Mouse (Mus musculus): ENCODE results near the gene Mob1a. TPM values are rescaled to one million over a fixed set of nuclear protein-coding genes. Genes with fewer than 3 reads are reported as not detected.

The Mob1a gene
- polyA plus RNA-seq, 1 experiment from 2014 or later, result 19.2 TPM

DNA sequence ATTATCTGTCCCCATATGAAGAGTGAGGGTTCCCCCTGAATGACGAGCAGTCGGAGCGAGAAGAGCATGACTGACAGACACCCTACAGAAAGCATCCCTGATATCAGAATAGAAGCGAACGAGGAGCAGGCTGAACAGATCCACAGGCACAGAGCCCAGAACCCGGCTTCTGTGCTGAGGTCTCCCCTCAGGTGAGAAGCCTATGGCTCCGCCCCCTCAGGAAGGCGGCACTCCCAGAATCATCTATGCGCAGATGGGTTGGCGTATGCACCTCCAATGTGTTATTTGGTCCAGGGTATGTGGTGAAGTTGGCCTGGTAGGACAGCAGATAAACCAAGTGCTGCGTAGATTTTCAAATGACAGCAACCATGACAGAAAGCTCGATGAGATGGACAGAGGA is 37.3 kb downstream of the Mob1a start:
- no peaks in the 10 kb centered on the region for H3K4me1 ChIP-seq (ENCODE audit: control insufficient read depth, insufficient read depth, low read length)
- no peak overlapping the region for H3K4me3 ChIP-seq (ENCODE audit: low read depth, low read length)
- no peak for ATAC-seq
- no peaks in the 10 kb centered on the region for H3K27me3 ChIP-seq (ENCODE audit: control insufficient read depth, insufficient read depth, low read depth, low read length)
- 89% methylated on average over 12 of the region's 12 CpGs for WGBS
- H3K27ac ChIP-seq (ENCODE audit: low read length), result no peak overlapping the region
- H3K4me2 ChIP-seq (ENCODE audit: low read length), result no peak overlapping the region
- no peaks in the 10 kb centered on the region for H3K9me3 ChIP-seq (replicated peaks; ENCODE audit: control insufficient read depth, low read length, poor library complexity, severe bottlenecking)
- H3K36me3 ChIP-seq (ENCODE audit: control insufficient read depth, insufficient read depth, low read length), result peaks cover 17% of the 10 kb centered on the region; the same call in 1 of the 2 replicates
- no peak overlapping the region for H3K9ac ChIP-seq (ENCODE audit: low read depth, low read length)

DNA sequence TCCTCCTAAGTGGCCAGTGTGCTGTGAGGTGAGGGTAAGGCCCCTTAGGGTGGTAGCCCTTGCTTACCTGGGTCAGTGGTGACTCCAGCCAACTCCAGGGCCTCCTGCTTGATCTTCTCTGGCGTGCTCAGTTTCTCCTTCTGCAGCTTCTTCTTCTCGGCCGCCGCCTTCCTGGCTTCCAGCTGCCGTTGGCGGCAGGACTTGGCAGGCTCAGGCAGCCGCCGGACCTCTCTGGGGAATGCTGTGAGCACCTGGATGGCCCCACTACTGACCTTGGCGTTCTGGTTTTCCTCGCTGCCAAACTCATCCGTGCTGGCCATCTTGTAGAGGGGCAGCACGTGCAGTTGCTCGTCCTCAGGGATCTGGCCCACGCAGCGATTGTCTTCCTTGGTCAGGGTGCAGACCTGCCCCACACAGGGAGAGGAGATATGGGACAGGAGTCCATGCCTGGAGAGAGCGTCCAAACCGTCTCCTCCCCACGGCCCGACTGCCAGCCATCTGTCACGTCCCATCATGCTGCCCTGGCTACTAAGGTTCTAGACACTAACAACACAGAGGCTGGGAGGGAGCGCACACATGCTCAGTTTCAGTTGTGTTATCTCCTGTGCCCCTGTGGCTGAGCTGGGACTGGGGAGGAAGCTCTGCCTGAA is 44.6 kb downstream of the Mob1a start:
- ATAC-seq, result no peak
- no peak overlapping the region for H3K4me2 ChIP-seq (ENCODE audit: low read length)
- no peak overlapping the region for H3K9ac ChIP-seq (ENCODE audit: low read depth, low read length)
- H3K4me3 ChIP-seq (ENCODE audit: low read depth, low read length), result no peak overlapping the region
- H3K4me1 ChIP-seq (ENCODE audit: control insufficient read depth, insufficient read depth, low read length), result no peaks in the 10 kb centered on the region
- WGBS, result 92% methylated on average over 21 of the region's 21 CpGs
- no peak overlapping the region for H3K27ac ChIP-seq (ENCODE audit: low read length)
- H3K9me3 ChIP-seq (replicated peaks; ENCODE audit: control insufficient read depth, low read length, poor library complexity, severe bottlenecking), result no peaks in the 10 kb centered on the region
- H3K27me3 ChIP-seq (ENCODE audit: control insufficient read depth, insufficient read depth, low read depth, low read length), result no peaks in the 10 kb centered on the region
- peaks cover 65% of the 10 kb centered on the region for H3K36me3 ChIP-seq (ENCODE audit: control insufficient read depth, insufficient read depth, low read length)

DNA sequence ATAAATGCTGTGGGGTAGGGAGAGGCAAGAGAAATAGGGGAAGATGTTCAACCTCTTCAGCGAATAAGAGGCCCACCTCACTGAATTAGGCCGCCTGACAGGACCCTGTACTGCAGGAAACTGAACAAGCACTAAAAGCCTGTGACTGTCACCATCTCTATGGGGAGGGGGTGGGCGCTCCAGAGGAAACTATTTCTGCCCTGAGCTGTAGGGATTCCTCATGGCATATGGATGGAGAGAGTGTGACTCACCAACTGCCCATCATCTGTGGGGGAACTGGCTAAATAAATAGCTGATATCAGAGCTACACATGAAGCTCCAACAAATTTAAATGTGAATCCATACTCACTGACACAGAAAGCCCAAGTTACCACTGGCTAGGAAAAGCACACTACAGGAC is 45.5 kb downstream of the Mob1a start:
- peaks cover 70% of the 10 kb centered on the region for H3K36me3 ChIP-seq (ENCODE audit: control insufficient read depth, insufficient read depth, low read length)
- ATAC-seq, result no peak
- H3K4me3 ChIP-seq (ENCODE audit: low read depth, low read length), result no peak overlapping the region
- no peaks in the 10 kb centered on the region for H3K27me3 ChIP-seq (ENCODE audit: control insufficient read depth, insufficient read depth, low read depth, low read length)
- H3K9ac ChIP-seq (ENCODE audit: low read depth, low read length), result no peak overlapping the region
- 93% methylated on average over 3 of the region's 3 CpGs for WGBS
- no peaks in the 10 kb centered on the region for H3K4me1 ChIP-seq (ENCODE audit: control insufficient read depth, insufficient read depth, low read length)
- H3K9me3 ChIP-seq (replicated peaks; ENCODE audit: control insufficient read depth, low read length, poor library complexity, severe bottlenecking), result no peaks in the 10 kb centered on the region
- no peak overlapping the region for H3K4me2 ChIP-seq (ENCODE audit: low read length)
- no peak overlapping the region for H3K27ac ChIP-seq (ENCODE audit: low read length)

DNA sequence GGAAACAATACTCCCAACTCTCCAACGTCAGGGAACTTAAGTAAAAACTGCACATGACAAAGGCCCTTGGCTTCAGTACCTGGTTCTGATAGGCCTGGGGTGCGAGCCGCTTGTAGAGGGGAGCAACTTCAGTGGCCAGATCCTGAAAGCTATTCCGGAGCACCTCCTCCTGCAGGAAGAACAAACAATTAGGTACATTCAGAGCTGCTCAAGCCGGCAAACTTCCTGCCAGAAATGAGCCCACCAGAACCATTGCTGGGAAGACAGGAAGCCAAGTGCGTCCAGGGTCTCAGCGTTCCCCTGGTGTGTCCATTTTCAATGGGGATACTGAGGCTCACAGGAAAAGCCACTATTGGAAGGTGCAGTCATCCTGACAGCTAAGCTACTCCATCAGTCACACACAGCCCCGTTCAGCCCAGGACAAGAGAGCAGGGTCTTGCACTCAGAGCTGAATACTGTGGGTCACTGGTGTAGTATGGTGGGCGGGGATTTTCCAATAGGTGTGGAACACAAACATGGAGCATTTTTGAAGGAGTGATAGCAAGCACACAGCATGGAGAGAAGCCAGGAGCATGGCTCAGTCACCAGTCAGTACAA is 48.0 kb downstream of the Mob1a start:
- Histone ChIP-seq H3K27me3 (ENCODE audit: control insufficient read depth, insufficient read depth, low read depth, low read length) (no peaks in the 10 kb centered on the region), H3K9me3 (replicated peaks; ENCODE audit: control insufficient read depth, low read length, poor library complexity, severe bottlenecking) (no peaks in the 10 kb centered on the region), H3K4me1 (ENCODE audit: control insufficient read depth, insufficient read depth, low read length) (no peaks in the 10 kb centered on the region), H3K9ac (ENCODE audit: low read depth, low read length) (no peak overlapping the region), H3K36me3 (ENCODE audit: control insufficient read depth, insufficient read depth, low read length) (peaks cover 75% of the 10 kb centered on the region), H3K27ac (ENCODE audit: low read length) (no peak overlapping the region), H3K4me3 (ENCODE audit: low read depth, low read length) (no peak overlapping the region), H3K4me2 (ENCODE audit: low read length) (no peak overlapping the region)
- no peak for ATAC-seq
- 83% methylated on average over 9 of the region's 9 CpGs for WGBS

DNA sequence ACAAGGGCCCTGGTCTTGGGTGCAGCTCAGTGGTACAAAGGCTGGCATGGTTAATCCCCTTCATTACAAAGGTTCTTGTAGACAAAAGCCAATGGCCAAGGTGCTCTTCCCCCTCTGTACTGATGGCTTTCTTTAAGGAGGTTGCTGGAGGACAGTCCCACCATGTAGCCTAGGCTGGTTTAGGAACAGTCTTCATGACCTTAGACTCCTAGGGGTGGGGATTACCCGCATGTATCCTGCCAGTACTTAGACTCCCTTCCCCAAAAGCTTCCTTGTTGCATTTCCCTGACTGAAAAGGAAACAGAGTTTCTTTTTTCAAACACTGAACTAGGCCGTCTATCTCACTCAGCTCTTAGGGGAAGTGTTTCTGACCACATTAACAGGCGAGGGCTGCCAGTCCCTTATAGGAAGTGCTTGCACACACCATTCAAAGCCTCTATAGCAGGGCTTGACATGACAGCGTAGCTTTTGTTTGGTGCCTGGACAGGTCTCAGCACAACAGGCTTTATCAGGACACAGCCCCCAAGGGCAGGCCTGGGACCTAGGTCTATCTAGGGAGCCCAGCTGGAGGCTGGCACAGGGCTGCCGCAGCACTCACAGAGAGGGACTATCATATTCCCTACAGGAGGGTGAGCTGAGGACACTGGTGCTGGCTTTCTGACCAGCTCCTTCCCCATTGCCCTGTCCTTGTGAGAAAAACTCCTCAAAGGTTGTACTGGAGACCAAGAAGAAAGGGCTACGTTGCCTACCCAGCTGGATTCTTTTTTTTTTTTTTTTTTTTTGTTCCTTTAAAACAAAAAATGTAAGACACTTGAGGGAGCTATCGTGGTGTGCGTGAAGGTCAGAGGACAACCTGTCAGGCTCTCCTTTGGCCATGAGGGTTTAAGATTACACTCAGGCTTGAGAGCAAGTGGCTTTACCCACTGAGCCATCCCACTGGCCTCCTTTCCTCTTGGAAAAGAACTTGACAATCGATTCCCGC is 56.0 kb downstream of the Mob1a start:
- H3K27me3 ChIP-seq (ENCODE audit: control insufficient read depth, insufficient read depth, low read depth, low read length), result no peaks in the 10 kb centered on the region
- H3K27ac ChIP-seq (ENCODE audit: low read length), result no peak overlapping the region
- no peaks in the 10 kb centered on the region for H3K9me3 ChIP-seq (replicated peaks; ENCODE audit: control insufficient read depth, low read length, poor library complexity, severe bottlenecking)
- no peak for ATAC-seq
- no peaks in the 10 kb centered on the region for H3K4me1 ChIP-seq (ENCODE audit: control insufficient read depth, insufficient read depth, low read length)
- no peak overlapping the region for H3K4me3 ChIP-seq (ENCODE audit: low read depth, low read length)
- H3K9ac ChIP-seq (ENCODE audit: low read depth, low read length), result no peak overlapping the region
- H3K36me3 ChIP-seq (ENCODE audit: control insufficient read depth, insufficient read depth, low read length), result peaks cover 38% of the 10 kb centered on the region
- WGBS, result 89% methylated on average over 10 of the region's 10 CpGs
- H3K4me2 ChIP-seq (ENCODE audit: low read length), result no peak overlapping the region

DNA sequence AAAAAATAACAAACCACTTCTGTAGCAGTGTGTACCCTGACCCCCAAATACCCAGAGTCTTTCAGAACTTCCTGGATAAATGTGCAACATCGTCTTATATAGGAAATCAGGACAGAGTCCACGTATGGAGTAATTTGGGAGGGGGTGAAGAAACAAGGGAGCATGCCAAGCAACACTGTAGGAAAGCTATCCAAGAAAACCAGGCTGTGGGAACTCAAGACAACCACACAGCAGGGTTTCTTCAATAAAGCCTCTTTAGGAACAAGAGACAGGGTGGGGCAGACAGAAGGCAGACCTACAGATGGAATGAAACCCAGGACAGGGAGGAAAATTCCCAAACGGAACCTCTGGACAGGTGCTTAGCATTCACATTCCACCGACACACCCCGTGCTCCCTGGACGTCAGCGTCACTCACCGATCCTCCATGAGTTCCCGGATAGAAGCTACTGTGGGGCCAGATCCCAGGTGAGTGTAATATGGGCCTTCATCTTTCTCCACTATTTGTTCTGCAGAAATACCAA is 59.8 kb downstream of the Mob1a start:
- Histone ChIP-seq H3K9me3 (replicated peaks; ENCODE audit: control insufficient read depth, low read length, poor library complexity, severe bottlenecking) (no peaks in the 10 kb centered on the region), H3K27ac (ENCODE audit: low read length) (no peak overlapping the region), H3K9ac (ENCODE audit: low read depth, low read length) (no peak overlapping the region), H3K4me3 (ENCODE audit: low read depth, low read length) (no peak overlapping the region), H3K36me3 (ENCODE audit: control insufficient read depth, insufficient read depth, low read length) (peaks cover 12% of the 10 kb centered on the region; the same call in 1 of the 2 replicates), H3K4me2 (ENCODE audit: low read length) (no peak overlapping the region), H3K27me3 (ENCODE audit: control insufficient read depth, insufficient read depth, low read depth, low read length) (no peaks in the 10 kb centered on the region), H3K4me1 (ENCODE audit: control insufficient read depth, insufficient read depth, low read length) (no peaks in the 10 kb centered on the region)
- 92% methylated on average over 9 of the region's 9 CpGs for WGBS
- no peak for ATAC-seq

DNA sequence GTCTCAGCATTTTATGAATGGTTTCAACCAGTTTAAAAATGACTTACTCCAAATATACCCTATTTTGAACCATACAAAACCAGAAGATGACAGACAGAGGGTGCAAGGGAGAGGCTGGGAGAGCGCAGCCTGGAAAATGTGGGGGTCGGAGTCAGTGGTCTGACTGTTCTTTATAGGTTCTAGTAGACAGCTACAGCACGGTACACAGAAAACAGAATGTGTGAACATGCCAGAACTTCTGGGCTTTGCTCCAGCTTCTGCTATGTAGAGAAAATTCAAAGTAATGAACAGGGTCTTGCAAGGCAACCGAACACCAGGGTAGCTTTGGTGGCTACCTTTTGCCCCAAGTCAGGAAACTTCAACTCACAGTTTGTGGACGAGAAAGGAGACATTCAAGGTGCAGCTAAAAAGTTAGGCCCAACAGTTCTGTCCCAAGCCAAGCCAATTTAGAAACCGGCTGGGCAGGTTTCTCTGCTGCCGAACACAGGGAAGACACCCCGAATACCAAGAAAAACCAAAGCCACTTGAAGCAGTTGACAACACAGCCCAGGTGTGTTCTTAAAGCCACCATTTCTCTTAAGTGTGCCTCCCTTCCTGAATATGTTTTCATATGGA is 66.5 kb downstream of the Mob1a start:
- Histone ChIP-seq H3K4me3 (ENCODE audit: low read depth, low read length) (no peak overlapping the region), H3K4me1 (ENCODE audit: control insufficient read depth, insufficient read depth, low read length) (0 out of 2 replicates have a peak, but pooled peaks cover 2% of the 10 kb centered on the region), H3K9me3 (replicated peaks; ENCODE audit: control insufficient read depth, low read length, poor library complexity, severe bottlenecking) (no peaks in the 10 kb centered on the region), H3K36me3 (ENCODE audit: control insufficient read depth, insufficient read depth, low read length) (peaks cover 7% of the 10 kb centered on the region), H3K27me3 (ENCODE audit: control insufficient read depth, insufficient read depth, low read depth, low read length) (no peaks in the 10 kb centered on the region), H3K9ac (ENCODE audit: low read depth, low read length) (no peak overlapping the region), H3K4me2 (ENCODE audit: low read length) (no peak overlapping the region), H3K27ac (ENCODE audit: low read length) (no peak overlapping the region)
- no peak for ATAC-seq
- 90% methylated on average over 8 of the region's 8 CpGs for WGBS
